Mouse (Mus musculus) myocyte (in vitro differentiated cells): Measurements from ENCODE around the gene Gm20509. TPM values are rescaled to one million over a fixed set of nuclear protein-coding genes. Genes with fewer than 3 reads are reported as not detected.

Experiments
- H3K27me3 ChIP-seq: one replicate; pipeline ENCODE4 v1.6.1; 2011; ENCODE audit not compliant: control insufficient read depth, insufficient read depth, insufficient read length
- H3K36me3 ChIP-seq: one replicate; pipeline ENCODE4 v1.6.1; 2011; ENCODE audit not compliant: control insufficient read depth, insufficient read depth
- H3K4me2 ChIP-seq: one replicate; pipeline ENCODE4 v1.6.1; 2011; ENCODE audit warnings: low read depth, control low read depth
- H3K4me3 ChIP-seq: one replicate; pipeline ENCODE4 v1.5.1; 2011; ENCODE audit warnings: mild to moderate bottlenecking, control low read depth, moderate library complexity
- H3K79me2 ChIP-seq: one replicate; pipeline ENCODE4 v1.6.1; 2011; ENCODE audit not compliant: control insufficient read depth, insufficient read depth
- H3ac ChIP-seq: one replicate; pipeline ENCODE4 v1.6.1; 2011; ENCODE audit not compliant: control insufficient read depth, insufficient read length
- CEBPB ChIP-seq: IDR thresholded peaks from 2 replicates; pipeline ENCODE4 v1.6.1; 2011; ENCODE audit warnings: mild to moderate bottlenecking, moderate library complexity; ENCODE audit not compliant: poor library complexity, insufficient read depth, severe bottlenecking
- E2F4 ChIP-seq: IDR thresholded peaks from one replicate; pipeline ENCODE4 v1.6.1; 2011; ENCODE audit warnings: mild to moderate bottlenecking, control low read depth, moderate library complexity; ENCODE audit not compliant: insufficient read depth
- MAX ChIP-seq: IDR thresholded peaks from one replicate; pipeline ENCODE4 v1.6.1; 2011; ENCODE audit warnings: low read depth, mild to moderate bottlenecking, control low read depth
- MYOD1 ChIP-seq, 3 experiments: IDR thresholded peaks; one replicate each; pipeline ENCODE4 v1.6.1; 2011; ENCODE audit warnings: control low read depth in 2 of 3, low read depth in 2 of 3, mild to moderate bottlenecking in 2 of 3, moderate library complexity in 1 of 3; ENCODE audit not compliant: insufficient read length in 2 of 3, control insufficient read depth in 1 of 3
- MYOG ChIP-seq, 3 experiments: IDR thresholded peaks; one replicate each; pipeline ENCODE4 v1.6.1; 2011; ENCODE audit warnings: control low read depth in 2 of 3, low read depth in 2 of 3, mild to moderate bottlenecking in 2 of 3; ENCODE audit not compliant: insufficient read length in 2 of 3, control insufficient read depth in 1 of 3, insufficient read depth in 1 of 3
- POLR2A ChIP-seq: IDR thresholded peaks from one replicate; pipeline ENCODE4 v1.6.1; 2011; ENCODE audit warnings: low read depth, mild to moderate bottlenecking, control low read depth, moderate library complexity; ENCODE audit not compliant: insufficient read length
- POLR2AphosphoS2 ChIP-seq: IDR thresholded peaks from one replicate; pipeline ENCODE4 v1.6.1; 2011; ENCODE audit warnings: low read depth, control low read depth; ENCODE audit not compliant: insufficient read length
- REST ChIP-seq: IDR thresholded peaks from one replicate; pipeline ENCODE4 v1.6.1; 2011; ENCODE audit warnings: mild to moderate bottlenecking, control low read depth, moderate library complexity; ENCODE audit not compliant: insufficient read depth, insufficient read length
- SRF ChIP-seq: IDR thresholded peaks from one replicate; pipeline ENCODE4 v1.6.1; 2011; ENCODE audit warnings: low read depth; ENCODE audit not compliant: control insufficient read depth, insufficient read length
- TCF12 ChIP-seq: IDR thresholded peaks from one replicate; pipeline ENCODE4 v1.6.1; 2011; ENCODE audit warnings: mild to moderate bottlenecking, control low read depth; ENCODE audit not compliant: poor library complexity, insufficient read depth, severe bottlenecking
- TCF3 ChIP-seq: IDR thresholded peaks from one replicate; pipeline ENCODE4 v1.6.1; 2011; ENCODE audit warnings: low read depth, control low read depth; ENCODE audit not compliant: insufficient read length
- USF1 ChIP-seq: IDR thresholded peaks from one replicate; pipeline ENCODE4 v1.6.1; 2011; ENCODE audit warnings: low read depth, mild to moderate bottlenecking, control low read depth, moderate library complexity
- polyA plus RNA-seq: library from polyadenylated mRNA; unstranded; fragments of >200 nt; fragmentation: generic; extraction: Trizol; gene quantifications from one replicate; pipeline ENCODE4 v1.2.1, GENCODE M21; 2012; ENCODE audit warnings: missing spikeins

Gene Gm20509
- polyA plus RNA-seq, 1 experiment, result not detected

- Histone ChIP-seq H3K36me3 (no peaks in the 10 kb centered on the region), H3K4me2 (no peak overlapping the region), H3K4me3 (no peak overlapping the region), H3ac (no peak overlapping the region), H3K79me2 (no peaks in the 10 kb centered on the region), H3K27me3 (peaks cover 14% of the 10 kb centered on the region)
- TF ChIP-seq POLR2A, result no peak
- no peak for TF ChIP-seq SRF
- TF ChIP-seq TCF3, result no peak
- TF ChIP-seq MYOD1 (IDR thresholded peaks at IDR 0.05; ENCODE audit: control insufficient read depth in 1 of 3, insufficient read length in 2 of 3, low read depth in 2 of 3), result no peak
- TF ChIP-seq CEBPB, result no peak
- no peak for TF ChIP-seq USF1
- TF ChIP-seq MAX, result no peak
- no peak for TF ChIP-seq REST
- no peak for TF ChIP-seq MYOG (IDR thresholded peaks at IDR 0.05; ENCODE audit: control insufficient read depth in 1 of 3, insufficient read depth in 1 of 3, insufficient read length in 2 of 3, low read depth in 2 of 3)
- TF ChIP-seq POLR2AphosphoS2, result no peak
- TF ChIP-seq E2F4, result no peak
- no peak for TF ChIP-seq TCF12
These were observed 14.7 kb upstream of the Gm20509 start for GRCm38 (mm10) chr9:73087581-73087980.

- H3K4me3 ChIP-seq, result no peak overlapping the region
- H3K79me2 ChIP-seq, result no peaks in the 10 kb centered on the region
- H3ac ChIP-seq, result no peak overlapping the region
- H3K27me3 ChIP-seq, result peaks cover 22% of the 10 kb centered on the region
- TF ChIP-seq USF1 (no peak), CEBPB (no peak), MYOG (IDR thresholded peaks at IDR 0.05; ENCODE audit: control insufficient read depth in 1 of 3, insufficient read depth in 1 of 3, insufficient read length in 2 of 3, low read depth in 2 of 3) (no peak), MAX (no peak), POLR2AphosphoS2 (no peak), E2F4 (no peak), POLR2A (no peak), MYOD1 (IDR thresholded peaks at IDR 0.05; ENCODE audit: control insufficient read depth in 1 of 3, insufficient read length in 2 of 3, low read depth in 2 of 3) (no peak), REST (no peak), SRF (no peak), TCF12 (no peak), TCF3 (no peak)
- H3K36me3 ChIP-seq, result no peaks in the 10 kb centered on the region
- no peak overlapping the region for H3K4me2 ChIP-seq
These were observed 12.9 kb upstream of the Gm20509 start for GRCm38 (mm10) chr9:73089222-73089920.

- no peak for TF ChIP-seq MYOG (IDR thresholded peaks at IDR 0.05; ENCODE audit: control insufficient read depth in 1 of 3, insufficient read depth in 1 of 3, insufficient read length in 2 of 3, low read depth in 2 of 3)
- TF ChIP-seq CEBPB, result no peak
- no peak for TF ChIP-seq SRF
- no peak for TF ChIP-seq POLR2AphosphoS2
- TF ChIP-seq TCF3, result no peak
- no peak overlapping the region for H3ac ChIP-seq
- no peak overlapping the region for H3K4me3 ChIP-seq
- no peak overlapping the region for H3K4me2 ChIP-seq
- H3K79me2 ChIP-seq, result no peaks in the 10 kb centered on the region
- no peaks in the 10 kb centered on the region for H3K36me3 ChIP-seq
- H3K27me3 ChIP-seq, result peaks cover 29% of the 10 kb centered on the region
These were observed 12.1 kb upstream of the Gm20509 start for GRCm38 (mm10) chr9:73090121-73090520.

GRCm38 (mm10) chr9:73091747-73092146 is 10.5 kb upstream of the Gm20509 start:
- peaks cover 37% of the 10 kb centered on the region for H3K27me3 ChIP-seq
- no peak overlapping the region for H3ac ChIP-seq
- no peak overlapping the region for H3K4me3 ChIP-seq
- TF ChIP-seq POLR2A (no peak), E2F4 (no peak)
- no peaks in the 10 kb centered on the region for H3K79me2 ChIP-seq
- no peak overlapping the region for H3K4me2 ChIP-seq
- no peaks in the 10 kb centered on the region for H3K36me3 ChIP-seq

- Histone ChIP-seq H3K4me3 (no peak overlapping the region), H3K36me3 (no peaks in the 10 kb centered on the region), H3ac (no peak overlapping the region), H3K27me3 (peaks cover 38% of the 10 kb centered on the region), H3K4me2 (no peak overlapping the region), H3K79me2 (no peaks in the 10 kb centered on the region)
- TF ChIP-seq MYOG (IDR thresholded peaks at IDR 0.05; ENCODE audit: control insufficient read depth in 1 of 3, insufficient read depth in 1 of 3, insufficient read length in 2 of 3, low read depth in 2 of 3) (no peak), POLR2A (no peak), CEBPB (no peak), E2F4 (no peak), USF1 (no peak), MYOD1 (IDR thresholded peaks at IDR 0.05; ENCODE audit: control insufficient read depth in 1 of 3, insufficient read length in 2 of 3, low read depth in 2 of 3) (no peak), POLR2AphosphoS2 (no peak), MAX (no peak), TCF12 (no peak), REST (no peak), SRF (no peak), TCF3 (no peak)
These were observed 7.7 kb upstream of the Gm20509 start for GRCm38 (mm10) chr9:73094580-73094979.
